Mouse (Mus musculus): Measurements from ENCODE around the gene Dab1. TPM values are rescaled to one million over a fixed set of nuclear protein-coding genes. Genes with fewer than 3 reads are reported as not detected.

Dab1 gene
- polyA plus RNA-seq, 1 experiment from 2014 or later, result 11.2 TPM

- 24% methylated on average over 3 of the region's 3 CpGs for WGBS
- H3K9me3 ChIP-seq, result no peaks in the 10 kb centered on the region
These were observed 1069.9 kb downstream of the Dab1 start for GRCm38 (mm10) chr4:104689047-104689446.

GRCm38 (mm10) chr4:104691026-104691425 lies 1071.9 kb downstream of the Dab1 start:
- ATAC-seq (ENCODE audit: insufficient read depth, low FRiP score, low read depth), result no peak
- no peaks in the 10 kb centered on the region for H3K9me3 ChIP-seq
- no peak overlapping the region for H3K27ac ChIP-seq
- H3K4me1 ChIP-seq, result no peaks in the 10 kb centered on the region
- no peak overlapping the region for H3K9ac ChIP-seq
- WGBS, result 82% methylated on average over 7 of the region's 7 CpGs
- H3K4me3 ChIP-seq (replicated peaks), result no peak overlapping the region
- no peaks in the 10 kb centered on the region for H3K36me3 ChIP-seq
- H3K27me3 ChIP-seq (replicated peaks), result no peaks in the 10 kb centered on the region
- no peak overlapping the region for H3K4me2 ChIP-seq

More at GRCm38 (mm10) chr4:104689047-104689446, 1069.9 kb downstream of the Dab1 start:
- Histone ChIP-seq H3K9ac (no peak overlapping the region), H3K27ac (no peak overlapping the region), H3K4me3 (replicated peaks) (no peak overlapping the region), H3K36me3 (no peaks in the 10 kb centered on the region), H3K27me3 (replicated peaks) (no peaks in the 10 kb centered on the region), H3K4me2 (no peak overlapping the region), H3K4me1 (no peaks in the 10 kb centered on the region)
- no peak for ATAC-seq (ENCODE audit: insufficient read depth, low FRiP score, low read depth)

GRCm38 (mm10) chr4:104694188-104694587 lies 1075.0 kb downstream of the Dab1 start:
- 76% methylated on average over 11 of the region's 11 CpGs for WGBS
- H3K4me2 ChIP-seq, result no peak overlapping the region
- ATAC-seq (ENCODE audit: insufficient read depth, low FRiP score, low read depth), result no peak
- H3K36me3 ChIP-seq, result no peaks in the 10 kb centered on the region
- no peak overlapping the region for H3K4me3 ChIP-seq (replicated peaks)
- no peaks in the 10 kb centered on the region for H3K4me1 ChIP-seq
- H3K9ac ChIP-seq, result no peak overlapping the region
- H3K9me3 ChIP-seq, result no peaks in the 10 kb centered on the region
- H3K27ac ChIP-seq, result no peak overlapping the region
- H3K27me3 ChIP-seq (replicated peaks), result no peaks in the 10 kb centered on the region

- H3K4me3 ChIP-seq (replicated peaks), result no peak overlapping the region
- no peaks in the 10 kb centered on the region for H3K27me3 ChIP-seq (replicated peaks)
- H3K4me1 ChIP-seq, result no peaks in the 10 kb centered on the region
- no peak overlapping the region for H3K27ac ChIP-seq
- no peak overlapping the region for H3K4me2 ChIP-seq
- 92% methylated on average over 3 of the region's 3 CpGs for WGBS
- no peak overlapping the region for H3K9ac ChIP-seq
- H3K9me3 ChIP-seq, result no peaks in the 10 kb centered on the region
- no peaks in the 10 kb centered on the region for H3K36me3 ChIP-seq
- no peak for ATAC-seq (ENCODE audit: insufficient read depth, low FRiP score, low read depth)
These were observed 1077.4 kb downstream of the Dab1 start for GRCm38 (mm10) chr4:104696522-104696921.

GRCm38 (mm10) chr4:104697703-104698102 lies 1078.5 kb downstream of the Dab1 start:
- no peak for ATAC-seq (ENCODE audit: insufficient read depth, low FRiP score, low read depth)
- H3K9me3 ChIP-seq, result no peaks in the 10 kb centered on the region
- no peaks in the 10 kb centered on the region for H3K4me1 ChIP-seq
- H3K4me2 ChIP-seq, result no peak overlapping the region
- no peak overlapping the region for H3K27ac ChIP-seq
- 68% methylated on average over 4 of the region's 4 CpGs for whole genome bisulfite sequencing
- no peak overlapping the region for H3K9ac ChIP-seq
- H3K27me3 ChIP-seq (replicated peaks), result no peaks in the 10 kb centered on the region
- H3K36me3 ChIP-seq, result no peaks in the 10 kb centered on the region
- no peak overlapping the region for H3K4me3 ChIP-seq (replicated peaks)

- Histone ChIP-seq H3K27ac (no peak overlapping the region), H3K4me1 (no peaks in the 10 kb centered on the region), H3K9ac (no peak overlapping the region), H3K4me2 (no peak overlapping the region), H3K9me3 (no peaks in the 10 kb centered on the region), H3K27me3 (replicated peaks) (no peaks in the 10 kb centered on the region), H3K4me3 (replicated peaks) (no peak overlapping the region), H3K36me3 (no peaks in the 10 kb centered on the region)
- ATAC-seq (ENCODE audit: insufficient read depth, low FRiP score, low read depth), result no peak
- 67% methylated on average over 10 of the region's 10 CpGs for WGBS
These were observed 1086.8 kb downstream of the Dab1 start for GRCm38 (mm10) chr4:104705664-104706645.

- no peaks in the 10 kb centered on the region for H3K9me3 ChIP-seq
- no peak overlapping the region for H3K9ac ChIP-seq
- no peaks in the 10 kb centered on the region for H3K4me1 ChIP-seq
- H3K4me3 ChIP-seq (replicated peaks), result no peak overlapping the region
- H3K27me3 ChIP-seq (replicated peaks), result no peaks in the 10 kb centered on the region
- WGBS, result 82% methylated on average over 15 of the region's 15 CpGs
- no peak for ATAC-seq (ENCODE audit: insufficient read depth, low FRiP score, low read depth)
- no peak overlapping the region for H3K4me2 ChIP-seq
- no peaks in the 10 kb centered on the region for H3K36me3 ChIP-seq
- no peak overlapping the region for H3K27ac ChIP-seq
These were observed 1093.4 kb downstream of the Dab1 start for GRCm38 (mm10) chr4:104712338-104713083.

GRCm38 (mm10) chr4:104714925-104715519 lies 1095.9 kb downstream of the Dab1 start:
- no peak overlapping the region for H3K4me2 ChIP-seq
- no peak overlapping the region for H3K9ac ChIP-seq
- ATAC-seq (ENCODE audit: insufficient read depth, low FRiP score, low read depth), result no peak
- no peak overlapping the region for H3K4me3 ChIP-seq (replicated peaks)
- H3K36me3 ChIP-seq, result no peaks in the 10 kb centered on the region
- H3K27me3 ChIP-seq (replicated peaks), result no peaks in the 10 kb centered on the region
- no peaks in the 10 kb centered on the region for H3K9me3 ChIP-seq
- H3K4me1 ChIP-seq, result peaks cover 4% of the 10 kb centered on the region; the same call in 1 of the 2 replicates
- WGBS, result 54% methylated on average over 9 of the region's 9 CpGs
- H3K27ac ChIP-seq, result no peak overlapping the region

GRCm38 (mm10) chr4:104715857-104716256 lies 1096.7 kb downstream of the Dab1 start:
- H3K4me3 ChIP-seq (replicated peaks), result no peak overlapping the region
- no peaks in the 10 kb centered on the region for H3K9me3 ChIP-seq
- H3K27ac ChIP-seq, result no peak overlapping the region
- 71% methylated on average over 6 of the region's 6 CpGs for WGBS
- H3K9ac ChIP-seq, result no peak overlapping the region
- H3K27me3 ChIP-seq (replicated peaks), result no peaks in the 10 kb centered on the region
- H3K4me2 ChIP-seq, result no peak overlapping the region
- H3K36me3 ChIP-seq, result no peaks in the 10 kb centered on the region
- peaks cover 4% of the 10 kb centered on the region; the same call in 1 of the 2 replicates for H3K4me1 ChIP-seq
- ATAC-seq (ENCODE audit: insufficient read depth, low FRiP score, low read depth), result no peak

GRCm38 (mm10) chr4:104716506-104716905 lies 1097.3 kb downstream of the Dab1 start:
- Histone ChIP-seq H3K9me3 (no peaks in the 10 kb centered on the region), H3K27ac (no peak overlapping the region), H3K27me3 (replicated peaks) (no peaks in the 10 kb centered on the region), H3K4me2 (no peak overlapping the region), H3K36me3 (no peaks in the 10 kb centered on the region), H3K9ac (no peak overlapping the region), H3K4me1 (peaks cover 4% of the 10 kb centered on the region; the same call in 1 of the 2 replicates), H3K4me3 (replicated peaks) (no peak overlapping the region)
- ATAC-seq (ENCODE audit: insufficient read depth, low FRiP score, low read depth), result no peak
- 66% methylated on average over 1 of the region's 1 CpGs for WGBS

GRCm38 (mm10) chr4:104718973-104719795 lies 1100.0 kb downstream of the Dab1 start:
- no peaks in the 10 kb centered on the region for H3K9me3 ChIP-seq
- WGBS, result 40% methylated on average over 13 of the region's 13 CpGs
- no peak overlapping the region for H3K9ac ChIP-seq
- H3K4me3 ChIP-seq (replicated peaks), result no peak overlapping the region
- H3K27ac ChIP-seq, result no peak overlapping the region
- H3K36me3 ChIP-seq, result no peaks in the 10 kb centered on the region
- H3K27me3 ChIP-seq (replicated peaks), result no peaks in the 10 kb centered on the region
- H3K4me2 ChIP-seq, result no peak overlapping the region
- ATAC-seq (ENCODE audit: insufficient read depth, low FRiP score, low read depth), result peak; percentile 76
- peaks cover 4% of the 10 kb centered on the region; the same call in 1 of the 2 replicates for H3K4me1 ChIP-seq
